Mouse (Mus musculus) liver, embryonic 12.5 days (tissue): ENCODE results near the gene Olfr1257. TPM values are rescaled to one million over a fixed set of nuclear protein-coding genes. Genes with fewer than 3 reads are reported as not detected.
"Not testable (repeated sequence)": the region's sequence is repeated elsewhere in the genome, so short reads cannot be mapped to it uniquely, and the experiment has no call there.

ENCODE experiments used
- ATAC-seq: fragments of 200-750 bp; cut with Nextera tagmentation; 2 replicates; pipeline ENCODE4 v1.8.0; 2017; ENCODE audit warnings: moderate number of reproducible peaks, mild to moderate bottlenecking, moderate library complexity
- H3K27ac ChIP-seq: fragments of 300-500 bp; sonication (generic); 2 replicates; pipeline ENCODE4 v1.5.1; 2016; ENCODE audit warnings: mild to moderate bottlenecking
- H3K27me3 ChIP-seq: fragments of 300-500 bp; sonication (generic); replicated peaks from 2 replicates; pipeline ENCODE4 v1.6.1; 2016; ENCODE audit warnings: mild to moderate bottlenecking, moderate library complexity
- H3K36me3 ChIP-seq: fragments of 300-500 bp; sonication (generic); 2 replicates; pipeline ENCODE4 v1.6.1; 2016; ENCODE audit warnings: mild to moderate bottlenecking, moderate library complexity
- H3K4me1 ChIP-seq: fragments of 300-500 bp; sonication (generic); 2 replicates; pipeline ENCODE4 v1.6.1; 2016
- H3K4me2 ChIP-seq: fragments of 300-500 bp; sonication (generic); 2 replicates; pipeline ENCODE4 v1.6.1; 2016; ENCODE audit warnings: mild to moderate bottlenecking, moderate library complexity
- H3K4me3 ChIP-seq: fragments of 300-500 bp; sonication (generic); 2 replicates; pipeline ENCODE4 v1.5.1; 2016; ENCODE audit warnings: mild to moderate bottlenecking, moderate library complexity
- H3K9ac ChIP-seq: fragments of 300-500 bp; sonication (generic); 2 replicates; pipeline ENCODE4 v1.6.1; 2016; ENCODE audit warnings: mild to moderate bottlenecking, moderate library complexity
- H3K9me3 ChIP-seq: fragments of 300-500 bp; sonication (generic); replicated peaks from 2 replicates; pipeline ENCODE4 v1.6.1; 2016; ENCODE audit warnings: mild to moderate bottlenecking, moderate library complexity
- WGBS: fragments of 180-500 bp; shearing (Covaris S2); methylation state at CpG from one replicate; pipeline ENCODE4 v1.1.7; 2016; ENCODE audit not compliant: insufficient replicate concordance; 5-methylcytosine and 5-hydroxymethylcytosine counted together
- polyA plus RNA-seq: library from polyadenylated mRNA; unstranded; fragments of >200 nt; fragmentation: Nextera tagmentation; extraction: Ambion mirVana; gene quantifications from 2 replicates; pipeline ENCODE4 v1.2.1, GENCODE M21; 2016

Olfr1257 gene
- not detected in 2 replicates for polyA plus RNA-seq

DNA sequence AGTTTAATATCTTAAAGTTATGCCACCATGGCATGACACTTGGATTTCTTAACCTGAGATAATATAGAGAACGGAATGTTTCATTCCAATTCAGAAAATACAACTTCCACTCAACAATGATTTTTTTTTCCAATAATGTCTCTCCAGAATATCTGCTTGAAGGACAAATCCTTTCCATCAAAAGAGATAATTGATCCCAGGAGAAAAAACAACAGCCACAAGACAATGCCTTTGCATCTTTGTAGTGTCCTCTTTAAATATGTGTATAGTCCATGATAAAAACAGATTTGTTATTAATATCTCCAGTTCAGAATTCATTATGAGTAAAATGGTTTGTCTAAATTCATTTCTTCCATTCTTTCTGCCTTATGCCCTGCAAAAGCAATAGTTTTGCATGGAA is at the start of gene Olfr1257:
Gene Olfr1257 (plus strand): TSS at position 301 of the 400 bp plus-strand sequence.
- no peaks in the 10 kb centered on the region for H3K27me3 ChIP-seq
- WGBS: 66% methylated on average over 1 of the region's 1 CpGs
- no peak within 1 kb of the TSS for H3K27ac ChIP-seq
- ATAC-seq: no peak
- no peaks in the 10 kb centered on the region for H3K36me3 ChIP-seq
- H3K4me2 ChIP-seq: no peak within 1 kb of the TSS
- no peaks in the 10 kb centered on the region for H3K9me3 ChIP-seq
- no peaks in the 10 kb centered on the region for H3K4me1 ChIP-seq
- H3K4me3 ChIP-seq: no peak within 1 kb of the TSS
- no peak within 1 kb of the TSS for H3K9ac ChIP-seq

DNA sequence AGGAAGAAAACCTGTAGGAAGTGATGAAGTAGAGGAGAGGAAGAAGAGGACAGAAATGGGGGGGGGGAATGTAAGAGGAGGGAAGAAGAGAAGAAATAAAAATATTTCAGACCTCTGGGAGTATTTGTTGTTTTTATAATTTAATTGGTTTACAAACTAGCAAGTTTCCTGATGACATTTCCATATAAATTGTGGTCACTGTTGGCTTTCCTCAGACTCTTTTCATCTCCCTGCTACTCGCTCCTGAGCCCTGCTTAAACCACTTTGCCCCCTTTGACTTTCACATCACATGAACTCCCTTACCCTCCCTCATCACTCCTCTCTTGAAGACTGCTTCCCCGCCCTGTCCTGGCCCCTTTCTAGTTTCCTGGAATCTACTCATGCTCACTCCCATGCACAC is 36.8 kb upstream of the Olfr1257 start, which contains the start of gene Olfr1256:
Gene Olfr1256 (minus strand): TSS at position 101 of the 400 bp plus-strand sequence.
- no peak within 1 kb of the TSS for H3K4me2 ChIP-seq
- no peaks in the 10 kb centered on the region for H3K36me3 ChIP-seq
- H3K4me3 ChIP-seq: no peak within 1 kb of the TSS
- ATAC-seq: no peak
- H3K4me1 ChIP-seq: no peaks in the 10 kb centered on the region
- H3K27me3 ChIP-seq: no peaks in the 10 kb centered on the region
- no peak within 1 kb of the TSS for H3K27ac ChIP-seq
- no peak within 1 kb of the TSS for H3K9ac ChIP-seq
- 28% methylated on average over 2 of the region's 2 CpGs for WGBS
- H3K9me3 ChIP-seq: no peaks in the 10 kb centered on the region; the same call in 1 of the 2 replicates

DNA sequence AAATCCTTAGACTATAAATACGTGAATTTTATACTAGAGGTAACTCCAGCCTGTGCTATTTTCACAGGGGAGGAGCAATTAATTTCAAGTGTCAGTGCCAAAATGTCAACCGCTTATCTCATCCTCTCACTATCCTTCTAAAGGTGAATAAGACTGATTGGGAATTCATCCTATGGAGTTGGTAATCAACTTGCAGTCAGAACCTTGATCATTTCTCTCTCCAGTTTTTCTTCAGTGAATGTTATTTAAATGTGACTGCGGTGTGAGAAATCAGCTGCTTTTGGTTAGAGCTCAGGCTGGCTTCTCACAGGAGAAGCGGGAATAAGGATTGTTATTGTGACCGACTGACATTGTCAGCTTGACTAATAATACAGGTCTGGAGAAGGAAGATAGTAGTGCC is 30.1 kb upstream of the Olfr1257 start, which contains the start of gene Olfr48:
Gene Olfr48 (minus strand): TSS at position 101 of the 400 bp plus-strand sequence.
- H3K4me3 ChIP-seq: no peak within 1 kb of the TSS
- ATAC-seq: no peak
- H3K4me2 ChIP-seq: no peak within 1 kb of the TSS
- H3K9me3 ChIP-seq: no peaks in the 10 kb centered on the region; the same call in 1 of the 2 replicates
- H3K9ac ChIP-seq: no peak within 1 kb of the TSS
- WGBS: 70% methylated on average over 5 of the region's 5 CpGs
- H3K36me3 ChIP-seq: no peaks in the 10 kb centered on the region
- H3K4me1 ChIP-seq: no peaks in the 10 kb centered on the region
- H3K27ac ChIP-seq: no peak within 1 kb of the TSS
- no peaks in the 10 kb centered on the region for H3K27me3 ChIP-seq

DNA sequence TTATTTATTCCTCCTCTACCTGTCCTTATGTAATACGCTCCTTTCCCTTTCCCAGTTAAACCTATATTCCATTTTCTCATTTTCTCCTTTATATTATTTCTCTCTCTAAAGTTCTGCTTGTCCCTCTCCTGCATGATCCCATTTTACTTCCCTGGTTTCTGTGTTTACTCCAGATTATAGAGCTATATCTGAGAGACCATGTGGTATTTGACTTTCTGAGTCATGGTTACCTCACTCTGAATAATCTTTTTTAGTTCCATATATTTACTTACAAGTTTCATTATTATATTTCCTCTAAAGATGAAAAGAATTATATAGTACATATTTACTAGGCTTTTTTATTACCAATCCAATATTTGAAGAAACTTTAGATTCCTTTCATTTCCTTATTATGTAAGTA is 29.0 kb upstream of the Olfr1257 start:
- H3K27ac ChIP-seq: no peak overlapping the region
- H3K4me1 ChIP-seq: no peaks in the 10 kb centered on the region
- H3K36me3 ChIP-seq: no peaks in the 10 kb centered on the region
- H3K4me3 ChIP-seq: no peak overlapping the region
- no peak overlapping the region for H3K9ac ChIP-seq
- no peak for ATAC-seq
- H3K4me2 ChIP-seq: no peak overlapping the region
- 70% methylated on average over 1 of the region's 1 CpGs for WGBS
- no peaks in the 10 kb centered on the region for H3K27me3 ChIP-seq
- no peaks in the 10 kb centered on the region; the same call in 1 of the 2 replicates for H3K9me3 ChIP-seq

DNA sequence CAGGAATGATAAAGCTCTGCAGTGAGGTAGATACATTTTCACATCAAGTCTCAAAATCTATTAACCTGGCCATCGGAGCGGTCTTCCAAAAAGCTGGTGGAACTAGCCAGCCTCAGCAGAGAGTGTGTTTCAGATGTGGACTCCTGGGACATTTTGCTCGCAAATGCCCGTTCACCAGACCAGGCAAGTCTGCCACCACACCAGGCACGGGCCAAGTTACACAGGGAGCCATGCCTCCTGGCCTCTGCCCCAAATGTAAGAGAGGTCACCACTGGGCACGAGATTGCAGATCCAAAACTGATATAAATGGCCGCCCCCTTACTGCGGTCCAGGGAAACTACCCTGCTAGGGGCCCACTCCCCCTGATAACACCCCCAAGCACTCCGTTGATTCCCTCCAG is 34.4 kb downstream of the Olfr1257 start:
- WGBS: 74% methylated on average over 9 of the region's 9 CpGs
- not testable (repeated sequence) for H3K9me3 ChIP-seq, H3K4me3 ChIP-seq, H3K27me3 ChIP-seq, H3K9ac ChIP-seq, H3K4me2 ChIP-seq, H3K27ac ChIP-seq, H3K36me3 ChIP-seq, H3K4me1 ChIP-seq, ATAC-seq

DNA sequence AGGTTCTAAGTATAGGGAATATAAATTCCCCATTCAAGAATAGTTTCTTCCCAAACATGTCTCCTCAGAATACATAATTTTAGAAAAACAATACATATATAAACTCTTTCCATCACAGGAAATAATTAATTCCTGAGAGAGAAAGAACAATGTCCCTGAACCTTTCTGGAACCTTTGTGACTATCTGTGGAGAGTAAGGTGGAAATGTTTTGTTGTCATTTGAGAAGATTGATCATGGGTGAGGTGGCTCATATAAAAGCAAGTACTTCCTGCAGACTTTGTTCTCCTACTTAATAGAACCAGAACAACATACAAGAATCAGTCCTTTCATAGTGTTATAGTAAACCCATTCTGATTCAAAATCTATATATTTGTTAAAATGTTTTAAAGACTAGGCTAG is 48.8 kb downstream of the Olfr1257 start, which contains the start of gene Olfr1258:
Gene Olfr1258 (plus strand): TSS at position 301 of the 400 bp plus-strand sequence.
- Histone ChIP-seq H3K9me3 (no peaks in the 10 kb centered on the region), H3K9ac (no peak within 1 kb of the TSS)
- no peak for ATAC-seq

More for the DNA sequence above, 48.8 kb downstream of the Olfr1257 start, which contains the start of gene Olfr1258:
- H3K36me3 ChIP-seq: no peaks in the 10 kb centered on the region
- H3K4me3 ChIP-seq: no peak within 1 kb of the TSS
- no peaks in the 10 kb centered on the region for H3K27me3 ChIP-seq
- H3K27ac ChIP-seq: no peak within 1 kb of the TSS
- no peak within 1 kb of the TSS for H3K4me2 ChIP-seq
- no peaks in the 10 kb centered on the region for H3K4me1 ChIP-seq

Other genes starting within 250 kb of the Olfr1257 start
- not detected in 2 replicates for gene Olfr1249, start 243.5 kb upstream of the Olfr1257 start, polyA plus RNA-seq
- gene Olfr1250, start 217.0 kb upstream of the Olfr1257 start, polyA plus RNA-seq: not detected in 2 replicates
- not detected in 2 replicates for gene Olfr1251, start 206.5 kb upstream of the Olfr1257 start, polyA plus RNA-seq
- gene Olfr1252, start 153.4 kb upstream of the Olfr1257 start, polyA plus RNA-seq: not detected in 2 replicates
- not detected in 2 replicates for gene Olfr1253, start 121.3 kb upstream of the Olfr1257 start, polyA plus RNA-seq
- not detected in 2 replicates for gene Olfr1254, start 84.8 kb upstream of the Olfr1257 start, polyA plus RNA-seq
- not detected in 2 replicates for gene Olfr1255, start 66.4 kb upstream of the Olfr1257 start, polyA plus RNA-seq
- not detected in 2 replicates for gene Olfr1256, start 36.9 kb upstream of the Olfr1257 start, polyA plus RNA-seq
- not detected in 2 replicates for gene Olfr48, start 30.2 kb upstream of the Olfr1257 start, polyA plus RNA-seq
- gene Olfr1258, start 48.9 kb downstream of the Olfr1257 start, polyA plus RNA-seq: not detected in 2 replicates
- not detected in 2 replicates for gene Olfr1259, start 70.2 kb downstream of the Olfr1257 start, polyA plus RNA-seq
- gene Olfr1260, start 95.9 kb downstream of the Olfr1257 start, polyA plus RNA-seq: not detected in 2 replicates
- not detected in 2 replicates for gene Olfr1261, start 112.8 kb downstream of the Olfr1257 start, polyA plus RNA-seq
- not detected in 2 replicates for gene Olfr1262, start 121.7 kb downstream of the Olfr1257 start, polyA plus RNA-seq
- not detected in 2 replicates for gene Olfr1263, start 133.7 kb downstream of the Olfr1257 start, polyA plus RNA-seq
- not detected in 2 replicates for gene Olfr1264, start 147.1 kb downstream of the Olfr1257 start, polyA plus RNA-seq
- not detected in 2 replicates for gene Olfr1265, start 156.9 kb downstream of the Olfr1257 start, polyA plus RNA-seq
- gene Olfr140, start 185.2 kb downstream of the Olfr1257 start, polyA plus RNA-seq: not detected in 2 replicates
- gene Olfr1269, start 243.0 kb downstream of the Olfr1257 start, polyA plus RNA-seq: not detected in 2 replicates